19 mouse cellular contexts compared by ENCODE assay signal in genomic region chr3:57304050-57304449, GRCm38 (mm10). TPM values are rescaled to one million over a fixed set of nuclear protein-coding genes. Genes with fewer than 3 reads are reported as not detected.
DNase-seq lines count a peak whose midpoint lies in the region; ATAC-seq and TF ChIP-seq lines count a peak whose summit lies in the region.
"Had no signal": no experiment of that assay in that cellular context is flagged by ENCODE, and none has a peak within 500 bp of the region (broad histone marks: within the 10 kb centered on the region; RNA-seq: fewer than 3 reads in every experiment).

No protein-coding gene starts in this region.

- H3K9ac ChIP-seq in embryonic facial prominence, embryonic 11.5 days (replicated peaks; ENCODE audit: low read length) = no peak overlapping the region
- no peak overlapping the region for H3K9ac ChIP-seq in kidney, embryonic 16.5 days (replicated peaks; ENCODE audit: low read length)
- no peak overlapping the region for H3K9ac ChIP-seq in embryonic facial prominence, embryonic 12.5 days
- H3K9ac ChIP-seq in forebrain, embryonic 13.5 days = no peak overlapping the region
- H3K9ac ChIP-seq: midbrain, embryonic 15.5 days; neural tube, embryonic 12.5 days had no signal

- H3K36me3 ChIP-seq in embryonic facial prominence, embryonic 11.5 days (replicated peaks; ENCODE audit: control insufficient read depth, insufficient read depth, low read depth, low read length) = no peaks in the 10 kb centered on the region
- no peaks in the 10 kb centered on the region for H3K36me3 ChIP-seq in embryonic facial prominence, embryonic 10.5 days (replicated peaks)
- no peaks in the 10 kb centered on the region for H3K36me3 ChIP-seq in kidney, adult 2 months (ENCODE audit: control insufficient read depth, insufficient read depth, low read length)
- H3K36me3 ChIP-seq in kidney, embryonic 16.5 days (ENCODE audit: insufficient read depth, low read length) = no peaks in the 10 kb centered on the region
- no peaks in the 10 kb centered on the region for H3K36me3 ChIP-seq in embryonic facial prominence, embryonic 12.5 days
- H3K36me3 ChIP-seq in forebrain, embryonic 13.5 days (ENCODE audit: poor library complexity, severe bottlenecking) = no peaks in the 10 kb centered on the region
- H3K36me3 ChIP-seq: forebrain, embryonic 10.5 days; G1E; heart, embryonic 10.5 days; midbrain, embryonic 15.5 days; neural tube, embryonic 12.5 days had no signal

- no peaks in the 10 kb centered on the region for H3K9me3 ChIP-seq in embryonic facial prominence, embryonic 11.5 days (replicated peaks; ENCODE audit: control insufficient read depth, low read length)
- H3K9me3 ChIP-seq in embryonic facial prominence, embryonic 10.5 days = no peaks in the 10 kb centered on the region
- no peaks in the 10 kb centered on the region for H3K9me3 ChIP-seq in kidney, embryonic 16.5 days (ENCODE audit: low read length)
- no peaks in the 10 kb centered on the region for H3K9me3 ChIP-seq in embryonic facial prominence, embryonic 12.5 days
- H3K9me3 ChIP-seq in forebrain, embryonic 13.5 days (replicated peaks) = no peaks in the 10 kb centered on the region
- H3K9me3 ChIP-seq: forebrain, embryonic 10.5 days; heart, embryonic 10.5 days; midbrain, embryonic 15.5 days; neural tube, embryonic 12.5 days had no signal

- 46% methylated on average over 4 of the region's 4 CpGs for WGBS in embryonic facial prominence, embryonic 11.5 days
- 61% methylated on average over 4 of the region's 4 CpGs for WGBS in embryonic facial prominence, embryonic 10.5 days
- WGBS in kidney, adult 2 months = 66% methylated on average over 4 of the region's 4 CpGs
- WGBS in kidney, embryonic 16.5 days = 58% methylated on average over 4 of the region's 4 CpGs
- 36% methylated on average over 4 of the region's 4 CpGs for WGBS in embryonic facial prominence, embryonic 12.5 days
- WGBS in forebrain, embryonic 13.5 days = 73% methylated on average over 4 of the region's 4 CpGs

- TF ChIP-seq CTCF in kidney, adult 2 months (conservative IDR thresholded peaks at IDR 0.05; ENCODE audit: insufficient read depth, insufficient read length, low read depth, low read length) = no peak

- intact Hi-C loops in gastrocnemius, postnatal 14 days (cut with DNase I; ENCODE audit: low total_unique reads) = no loop called here

- H3K4me1 ChIP-seq in embryonic facial prominence, embryonic 11.5 days (ENCODE audit: control insufficient read depth, insufficient read depth, low read length) = no peaks in the 10 kb centered on the region; the same call in 1 of the 2 replicates
- peaks cover 17% of the 10 kb centered on the region for H3K4me1 ChIP-seq in embryonic facial prominence, embryonic 10.5 days
- H3K4me1 ChIP-seq in kidney, adult 2 months (ENCODE audit: control insufficient read depth, insufficient read depth, low read length) = 0 out of 2 replicates have a peak, but pooled peaks cover 3% of the 10 kb centered on the region
- 0 out of 2 replicates have a peak, but pooled peaks cover 5% of the 10 kb centered on the region for H3K4me1 ChIP-seq in kidney, embryonic 16.5 days (ENCODE audit: insufficient read depth, low read length)
- H3K4me1 ChIP-seq in embryonic facial prominence, embryonic 12.5 days = peaks cover 16% of the 10 kb centered on the region; the same call in 1 of the 2 replicates
- no peaks in the 10 kb centered on the region for H3K4me1 ChIP-seq in forebrain, embryonic 13.5 days
- H3K4me1 ChIP-seq: forebrain, embryonic 10.5 days; heart, embryonic 10.5 days; midbrain, embryonic 15.5 days; neural tube, embryonic 12.5 days had no signal

- peak; percentile 25 for DNase-seq in embryonic facial prominence, embryonic 11.5 days (ENCODE audit: low spot score)
- no peak for DNase-seq in embryonic facial prominence, embryonic 10.5 days (ENCODE audit: low spot score)
- DNase-seq in kidney, adult 2 months = peak; percentile 32
- DNase-seq in 3134 (ENCODE audit: extremely low read depth, insufficient read length, low spot score) = peak; percentile 78
- DNase-seq in gastrocnemius, postnatal 14 days = no peak
- DNase-seq: adrenal gland, postnatal 25 days; cerebellum, adult 11-12 months; layer of hippocampus, adult 9-11 months; thymus, postnatal 4 days had no signal

- H3K4me2 ChIP-seq in embryonic facial prominence, embryonic 11.5 days (ENCODE audit: low read depth, low read length) = no peak overlapping the region
- H3K4me2 ChIP-seq in kidney, embryonic 16.5 days (replicated peaks; ENCODE audit: low read depth, low read length) = no peak overlapping the region
- no peak overlapping the region for H3K4me2 ChIP-seq in embryonic facial prominence, embryonic 12.5 days (replicated peaks)
- no peak overlapping the region for H3K4me2 ChIP-seq in forebrain, embryonic 13.5 days
- H3K4me2 ChIP-seq: liver, embryonic 11.5 days; midbrain, embryonic 15.5 days; neural tube, embryonic 12.5 days had no signal

- no peak for TF ChIP-seq POLR2A in kidney, adult 2 months (IDR thresholded peaks at IDR 0.05; ENCODE audit: low read depth, low read length)

- no peak overlapping the region for H3K27ac ChIP-seq in embryonic facial prominence, embryonic 11.5 days (replicated peaks; ENCODE audit: low read depth, low read length)
- H3K27ac ChIP-seq in embryonic facial prominence, embryonic 10.5 days (replicated peaks) = no peak overlapping the region; the same call in 1 of the 2 replicates
- no peak overlapping the region for H3K27ac ChIP-seq in kidney, adult 2 months (ENCODE audit: insufficient read depth, low read depth, low read length)
- no peak overlapping the region for H3K27ac ChIP-seq in kidney, embryonic 16.5 days (ENCODE audit: low read length)
- H3K27ac ChIP-seq in embryonic facial prominence, embryonic 12.5 days = peak overlapping the region; percentile 54; the same call in 1 of the 2 replicates
- H3K27ac ChIP-seq in forebrain, embryonic 13.5 days = no peak overlapping the region
- H3K27ac ChIP-seq: forebrain, embryonic 10.5 days; heart, embryonic 10.5 days; macrophage; midbrain, embryonic 15.5 days; neural tube, embryonic 12.5 days had no signal

- H3K4me3 ChIP-seq in embryonic facial prominence, embryonic 11.5 days (ENCODE audit: low read depth, low read length) = no peak overlapping the region
- no peak overlapping the region for H3K4me3 ChIP-seq in embryonic facial prominence, embryonic 10.5 days
- no peak overlapping the region for H3K4me3 ChIP-seq in kidney, adult 2 months (ENCODE audit: insufficient read depth, low read depth, low read length)
- no peak overlapping the region for H3K4me3 ChIP-seq in kidney, embryonic 16.5 days (ENCODE audit: low read length)
- H3K4me3 ChIP-seq in embryonic facial prominence, embryonic 12.5 days = no peak overlapping the region
- no peak overlapping the region for H3K4me3 ChIP-seq in forebrain, embryonic 13.5 days
- H3K4me3 ChIP-seq: forebrain, embryonic 10.5 days; heart, embryonic 10.5 days; midbrain, embryonic 15.5 days; neural tube, embryonic 12.5 days had no signal

- no peak for ATAC-seq in embryonic facial prominence, embryonic 11.5 days (replicated peaks; ENCODE audit: insufficient number of reproducible peaks, low FRiP score, low TSS enrichment, low read depth)
- ATAC-seq in kidney, embryonic 16.5 days (ENCODE audit: low FRiP score, low TSS enrichment) = no peak
- no peak for ATAC-seq in embryonic facial prominence, embryonic 12.5 days (ENCODE audit: insufficient number of reproducible peaks, insufficient read depth, low FRiP score, low TSS enrichment)
- ATAC-seq in forebrain, embryonic 13.5 days = no peak
- ATAC-seq: midbrain, embryonic 15.5 days had no signal

- no peaks in the 10 kb centered on the region for H3K27me3 ChIP-seq in embryonic facial prominence, embryonic 11.5 days (ENCODE audit: control insufficient read depth, insufficient read depth, low read length)
- H3K27me3 ChIP-seq in embryonic facial prominence, embryonic 10.5 days (replicated peaks; ENCODE audit: low read depth, poor library complexity, severe bottlenecking) = no peaks in the 10 kb centered on the region
- no peaks in the 10 kb centered on the region for H3K27me3 ChIP-seq in kidney, adult 2 months (replicated peaks; ENCODE audit: control insufficient read depth, insufficient read depth, low read length)
- H3K27me3 ChIP-seq in kidney, embryonic 16.5 days (ENCODE audit: insufficient read depth, low read length) = no peaks in the 10 kb centered on the region
- no peaks in the 10 kb centered on the region for H3K27me3 ChIP-seq in embryonic facial prominence, embryonic 12.5 days
- H3K27me3 ChIP-seq in forebrain, embryonic 13.5 days = no peaks in the 10 kb centered on the region
- H3K27me3 ChIP-seq: midbrain, embryonic 15.5 days; neural tube, embryonic 12.5 days had no signal

RNA-seq across cellular contexts. Expression of gene Tm4sf1, which starts 2.3 kb away (rescaled TPM):
- 9.9 and 13.8 TPM in 2 replicates for polyA plus RNA-seq in embryonic facial prominence, embryonic 11.5 days (2014; fragmentation: Nextera tagmentation; extraction: Ambion mirVana)
- 4.1 and 7.9 TPM in 2 replicates for polyA plus RNA-seq in embryonic facial prominence, embryonic 10.5 days (2016; fragmentation: Nextera tagmentation; extraction: Ambion mirVana)
- 119 and 157 TPM in 2 replicates for polyA plus RNA-seq in kidney, adult 2 months (2012; rRNA removed)
- 227 and 249 TPM in 2 replicates for polyA plus RNA-seq in kidney, embryonic 16.5 days (2015; fragmentation: Nextera tagmentation; extraction: Ambion mirVana)
- 21.3 and 21.7 TPM in 2 replicates for polyA plus RNA-seq in embryonic facial prominence, embryonic 12.5 days (2016; fragmentation: Nextera tagmentation; extraction: Ambion mirVana)
- 10 to 100 TPM; 33.6 to 35.3 TPM for total RNA-seq in gastrocnemius, postnatal 14 days (2021)
- polyA plus RNA-seq in forebrain, embryonic 13.5 days (2015; fragmentation: Nextera tagmentation; extraction: Ambion mirVana) = 11.5 and 12.0 TPM in 2 replicates
- polyA plus RNA-seq: G1E, macrophage had no signal

Comparison
In these comparisons a context has a peak if more than half of its experiments do, and no peak if none do; other contexts are left out.
1. DNase-seq: peak in embryonic facial prominence, embryonic 11.5 days (single experiment), kidney, adult 2 months (single experiment) and 3134 (single experiment); none in embryonic facial prominence, embryonic 10.5 days (single experiment) and gastrocnemius, postnatal 14 days (single experiment).